Mouse (Mus musculus): ENCODE data around the gene Znrd1.

The Znrd1 gene

DNA sequence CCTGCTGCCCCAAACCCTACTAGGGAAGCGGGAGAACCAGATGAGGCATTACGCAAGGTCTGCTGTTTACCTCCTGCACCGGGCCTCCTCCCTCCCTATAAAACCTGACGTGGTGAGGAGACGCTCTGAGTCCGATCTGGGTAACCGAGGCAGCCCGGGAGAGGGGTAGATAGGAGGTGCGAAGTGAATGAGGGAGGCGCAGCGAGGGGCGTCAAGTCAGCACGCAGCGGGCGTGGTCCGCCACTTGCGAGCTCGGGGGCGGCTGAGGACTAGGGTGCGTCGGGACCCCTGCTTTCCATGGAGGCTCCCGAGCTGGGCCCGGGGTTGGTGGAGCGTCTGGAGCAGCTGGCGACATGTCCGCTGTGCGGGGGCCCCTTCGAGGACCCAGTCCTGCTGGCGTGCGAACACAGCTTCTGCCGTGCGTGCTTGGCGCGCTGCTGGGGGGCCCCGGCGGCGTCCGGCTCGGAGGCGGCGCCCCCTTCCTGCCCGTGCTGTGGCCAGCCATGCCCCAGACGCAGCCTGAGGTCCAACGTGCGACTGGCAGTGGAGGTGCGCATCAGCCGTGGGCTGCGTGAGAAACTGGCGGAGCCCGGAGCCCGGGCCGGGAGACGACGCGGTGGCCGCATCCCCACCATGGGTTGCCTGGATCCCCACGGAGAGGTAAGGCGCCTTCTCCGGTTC, 15.4 kb downstream of the Znrd1 start, which contains the start of gene Rnf39:
TSS of gene Rnf39 (plus strand) at position 128 of the 681 bp plus-strand sequence.
- no peak for TF ChIP-seq POU5F1 (IDR thresholded peaks at IDR 0.05; ENCODE audit: borderline replicate concordance, low read length)
- TF ChIP-seq NANOG (IDR thresholded peaks at IDR 0.05; ENCODE audit: borderline replicate concordance, low read length) = no peak
- no peak for TF ChIP-seq CTCF (conservative IDR thresholded peaks at IDR 0.05; ENCODE audit: low read length)
- Histone ChIP-seq H3K36me3 (ENCODE audit: insufficient read depth, low read length) (0 out of 2 replicates have a peak, but pooled peaks cover 4% of the 10 kb centered on the region), H3K27me3 (ENCODE audit: insufficient read depth, low read length) (peaks cover 65% of the 10 kb centered on the region), H3K9me3 (ENCODE audit: low read length) (no peaks in the 10 kb centered on the region), H3K4me1 (replicated peaks; ENCODE audit: low read depth, low read length) (peaks cover 50% of the 10 kb centered on the region), H3K4me3 (replicated peaks; ENCODE audit: low read length) (peak within 1 kb of the TSS; percentile 77)

- Histone ChIP-seq H3K9me3 (ENCODE audit: low read length) (no peaks in the 10 kb centered on the region), H3K4me3 (replicated peaks; ENCODE audit: low read length) (peak overlapping the region; percentile 77), H3K27me3 (ENCODE audit: insufficient read depth, low read length) (peaks cover 63% of the 10 kb centered on the region), H3K36me3 (ENCODE audit: insufficient read depth, low read length) (0 out of 2 replicates have a peak, but pooled peaks cover 4% of the 10 kb centered on the region), H3K4me1 (replicated peaks; ENCODE audit: low read depth, low read length) (peaks cover 50% of the 10 kb centered on the region)
- TF ChIP-seq POU5F1 (IDR thresholded peaks at IDR 0.05; ENCODE audit: borderline replicate concordance, low read length) (no peak), NANOG (IDR thresholded peaks at IDR 0.05; ENCODE audit: borderline replicate concordance, low read length) (no peak), CTCF (conservative IDR thresholded peaks at IDR 0.05; ENCODE audit: low read length) (no peak)
Observed at GRCm38 (mm10) chr17:36942391-36942790, 16.0 kb downstream of the Znrd1 start.

GRCm38 (mm10) chr17:36938056-36938455, 20.3 kb downstream of the Znrd1 start:
- H3K9me3 ChIP-seq (ENCODE audit: low read length) = no peaks in the 10 kb centered on the region
- TF ChIP-seq CTCF (conservative IDR thresholded peaks at IDR 0.05; ENCODE audit: low read length) (no peak), POU5F1 (IDR thresholded peaks at IDR 0.05; ENCODE audit: borderline replicate concordance, low read length) (no peak), NANOG (IDR thresholded peaks at IDR 0.05; ENCODE audit: borderline replicate concordance, low read length) (no peak)
- peaks cover 17% of the 10 kb centered on the region for H3K4me1 ChIP-seq (replicated peaks; ENCODE audit: low read depth, low read length)
- H3K27me3 ChIP-seq (ENCODE audit: insufficient read depth, low read length) = peaks cover 40% of the 10 kb centered on the region
- no peaks in the 10 kb centered on the region for H3K36me3 ChIP-seq (ENCODE audit: insufficient read depth, low read length)
- no peak overlapping the region for H3K4me3 ChIP-seq (replicated peaks; ENCODE audit: low read length)

- Histone ChIP-seq H3K27me3 (ENCODE audit: insufficient read depth, low read length) (peaks cover 8% of the 10 kb centered on the region), H3K4me1 (replicated peaks; ENCODE audit: low read depth, low read length) (peaks cover 27% of the 10 kb centered on the region), H3K36me3 (ENCODE audit: insufficient read depth, low read length) (no peaks in the 10 kb centered on the region), H3K9me3 (ENCODE audit: low read length) (no peaks in the 10 kb centered on the region), H3K4me3 (replicated peaks; ENCODE audit: low read length) (no peak overlapping the region)
- TF ChIP-seq POU5F1 (IDR thresholded peaks at IDR 0.05; ENCODE audit: borderline replicate concordance, low read length) (no peak), NANOG (IDR thresholded peaks at IDR 0.05; ENCODE audit: borderline replicate concordance, low read length) (no peak), CTCF (conservative IDR thresholded peaks at IDR 0.05; ENCODE audit: low read length) (no peak)
Observed at GRCm38 (mm10) chr17:36931806-36932205, 26.6 kb downstream of the Znrd1 start.

- TF ChIP-seq POU5F1 (IDR thresholded peaks at IDR 0.05; ENCODE audit: borderline replicate concordance, low read length) = no peak
- no peak for TF ChIP-seq NANOG (IDR thresholded peaks at IDR 0.05; ENCODE audit: borderline replicate concordance, low read length)
- TF ChIP-seq CTCF (conservative IDR thresholded peaks at IDR 0.05; ENCODE audit: low read length) = no peak
- Histone ChIP-seq H3K4me1 (replicated peaks; ENCODE audit: low read depth, low read length) (peaks cover 27% of the 10 kb centered on the region), H3K36me3 (ENCODE audit: insufficient read depth, low read length) (no peaks in the 10 kb centered on the region), H3K4me3 (replicated peaks; ENCODE audit: low read length) (no peak overlapping the region), H3K27me3 (ENCODE audit: insufficient read depth, low read length) (peaks cover 2% of the 10 kb centered on the region; the same call in 1 of the 2 replicates), H3K9me3 (ENCODE audit: low read length) (no peaks in the 10 kb centered on the region)
Observed at GRCm38 (mm10) chr17:36931130-36931529, 27.2 kb downstream of the Znrd1 start.

GRCm38 (mm10) chr17:36930233-36930632, 28.1 kb downstream of the Znrd1 start:
- Histone ChIP-seq H3K4me3 (replicated peaks; ENCODE audit: low read length) (no peak overlapping the region), H3K36me3 (ENCODE audit: insufficient read depth, low read length) (no peaks in the 10 kb centered on the region), H3K27me3 (ENCODE audit: insufficient read depth, low read length) (no peaks in the 10 kb centered on the region), H3K4me1 (replicated peaks; ENCODE audit: low read depth, low read length) (peaks cover 27% of the 10 kb centered on the region), H3K9me3 (ENCODE audit: low read length) (no peaks in the 10 kb centered on the region)
- TF ChIP-seq POU5F1 (IDR thresholded peaks at IDR 0.05; ENCODE audit: borderline replicate concordance, low read length) = no peak
- TF ChIP-seq CTCF (conservative IDR thresholded peaks at IDR 0.05; ENCODE audit: low read length) = no peak
- no peak for TF ChIP-seq NANOG (IDR thresholded peaks at IDR 0.05; ENCODE audit: borderline replicate concordance, low read length)

DNA sequence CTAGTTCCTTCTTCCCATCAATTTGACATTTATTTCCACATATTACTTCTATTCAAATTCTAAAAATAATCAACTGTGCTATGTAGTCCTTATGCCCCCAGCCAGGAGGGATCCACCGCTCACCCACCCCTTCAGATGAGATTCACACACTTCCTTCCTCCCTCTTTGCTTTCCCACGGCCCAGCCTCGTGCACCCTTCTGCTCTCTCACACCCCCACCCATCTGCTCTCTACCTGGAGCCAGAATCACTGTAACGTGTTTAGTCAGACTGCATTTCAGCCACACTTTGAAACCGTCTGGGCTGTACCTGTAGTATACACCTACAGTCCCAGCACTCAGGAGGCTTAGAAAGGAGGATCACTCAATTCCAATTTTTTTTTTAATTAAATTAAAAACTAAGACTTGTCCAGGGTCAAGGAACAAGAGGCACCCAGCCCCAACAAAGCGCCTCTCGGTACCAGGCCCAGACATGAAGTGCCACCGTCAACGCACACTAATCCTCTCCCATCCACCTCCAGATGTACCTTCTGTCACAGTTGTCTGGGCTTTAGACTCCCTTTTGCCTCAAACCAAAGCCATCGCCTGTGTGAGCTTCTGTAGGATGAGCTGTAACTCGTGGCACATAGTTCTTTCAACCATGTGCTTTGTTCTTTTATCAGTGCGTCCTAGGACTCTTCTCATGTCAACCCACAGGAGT, 29.0 kb downstream of the Znrd1 start:
- TF ChIP-seq NANOG (IDR thresholded peaks at IDR 0.05; ENCODE audit: borderline replicate concordance, low read length) (no peak), CTCF (conservative IDR thresholded peaks at IDR 0.05; ENCODE audit: low read length) (no peak), POU5F1 (IDR thresholded peaks at IDR 0.05; ENCODE audit: borderline replicate concordance, low read length) (no peak)
- Histone ChIP-seq H3K9me3 (ENCODE audit: low read length) (no peaks in the 10 kb centered on the region), H3K27me3 (ENCODE audit: insufficient read depth, low read length) (no peaks in the 10 kb centered on the region), H3K4me1 (replicated peaks; ENCODE audit: low read depth, low read length) (peaks cover 28% of the 10 kb centered on the region), H3K4me3 (replicated peaks; ENCODE audit: low read length) (no peak overlapping the region; the same call in 1 of the 2 replicates), H3K36me3 (ENCODE audit: insufficient read depth, low read length) (no peaks in the 10 kb centered on the region)

GRCm38 (mm10) chr17:36927496-36928120, 30.8 kb downstream of the Znrd1 start:
- Histone ChIP-seq H3K9me3 (ENCODE audit: low read length) (no peaks in the 10 kb centered on the region), H3K27me3 (ENCODE audit: insufficient read depth, low read length) (no peaks in the 10 kb centered on the region), H3K4me3 (replicated peaks; ENCODE audit: low read length) (no peak overlapping the region), H3K36me3 (ENCODE audit: insufficient read depth, low read length) (no peaks in the 10 kb centered on the region), H3K4me1 (replicated peaks; ENCODE audit: low read depth, low read length) (peaks cover 40% of the 10 kb centered on the region)
- TF ChIP-seq POU5F1 (IDR thresholded peaks at IDR 0.05; ENCODE audit: borderline replicate concordance, low read length) (no peak), NANOG (IDR thresholded peaks at IDR 0.05; ENCODE audit: borderline replicate concordance, low read length) (no peak), CTCF (conservative IDR thresholded peaks at IDR 0.05; ENCODE audit: low read length) (no peak)

All from E14TG2a.4 (cell line).